Mouse (Mus musculus) liver, postnatal 0 days (tissue): ENCODE results near the gene Ascc3. TPM values are rescaled to one million over a fixed set of nuclear protein-coding genes. Genes with fewer than 3 reads are reported as not detected.

ENCODE experiments used
- ATAC-seq: fragments of 200-750 bp; cut with Nextera tagmentation; 2 replicates; pipeline ENCODE4 v1.8.0; 2017; ENCODE audit warnings: mild to moderate bottlenecking, moderate library complexity
- DNase-seq: peaks from one replicate; pipeline ENCODE4 v3.0.0-alpha.2; 2016
- H3K27ac ChIP-seq: fragments of 300-500 bp; sonication (generic); 2 replicates; pipeline ENCODE4 v1.5.1; 2014; ENCODE audit warnings: antibody characterized with exemption, moderate library complexity, mild to moderate bottlenecking, low read depth
- H3K27me3 ChIP-seq: fragments of 300-500 bp; sonication (generic); 2 replicates; pipeline ENCODE4 v1.6.1; 2014; ENCODE audit warnings: low read length, control low read depth, mixed read lengths; ENCODE audit not compliant: insufficient read depth
- H3K36me3 ChIP-seq: fragments of 300-500 bp; sonication (generic); replicated peaks from 2 replicates; pipeline ENCODE4 v1.6.1; 2014; ENCODE audit warnings: mild to moderate bottlenecking, control low read depth, low read length, moderate library complexity, mixed read lengths; ENCODE audit not compliant: insufficient read depth
- H3K4me1 ChIP-seq: fragments of 300-500 bp; sonication (generic); 2 replicates; pipeline ENCODE4 v1.6.1; 2014; ENCODE audit warnings: antibody characterized with exemption, mild to moderate bottlenecking, control low read depth; ENCODE audit not compliant: insufficient read depth
- H3K4me2 ChIP-seq: fragments of 300-500 bp; sonication (generic); 2 replicates; pipeline ENCODE4 v1.6.1; 2014; ENCODE audit warnings: low read depth, mild to moderate bottlenecking, low read length, moderate library complexity, mixed read lengths
- H3K4me3 ChIP-seq: fragments of 300-500 bp; sonication (generic); 2 replicates; pipeline ENCODE4 v1.5.1; 2014; ENCODE audit warnings: low read depth, low read length
- H3K9ac ChIP-seq: fragments of 300-500 bp; sonication (generic); replicated peaks from 2 replicates; pipeline ENCODE4 v1.6.1; 2014; ENCODE audit warnings: mild to moderate bottlenecking, moderate library complexity
- H3K9me3 ChIP-seq: fragments of 300-500 bp; sonication (generic); 2 replicates; pipeline ENCODE4 v1.6.1; 2016; ENCODE audit warnings: mild to moderate bottlenecking, control low read depth, low read length, mixed read lengths
- CTCF ChIP-seq: sonication (generic); IDR thresholded peaks from 2 replicates; pipeline ENCODE4 v1.5.1; 2016; ENCODE audit warnings: antibody characterized with exemption, low read depth
- EP300 ChIP-seq: IDR thresholded peaks from 2 replicates; pipeline ENCODE4 v1.6.1; 2016; ENCODE audit warnings: antibody characterized with exemption, low read depth, mild to moderate bottlenecking
- WGBS: fragments of 180-500 bp; shearing (Covaris S2); extraction: QIAGEN DNeasy Blood & Tissue Kit; methylation state at CpG from one replicate; pipeline ENCODE4 v1.1.7; 2014; ENCODE audit not compliant: insufficient replicate concordance; 5-methylcytosine and 5-hydroxymethylcytosine counted together
- polyA plus RNA-seq: library from polyadenylated mRNA; unstranded; fragments of >200 nt; fragmentation: Nextera tagmentation; extraction: Ambion mirVana; gene quantifications from 2 replicates; pipeline ENCODE4 v1.2.1, GENCODE M21; 2015

Ascc3 gene
- polyA plus RNA-seq, 1 experiment from 2014 or later, result 7.8 TPM

DNA sequence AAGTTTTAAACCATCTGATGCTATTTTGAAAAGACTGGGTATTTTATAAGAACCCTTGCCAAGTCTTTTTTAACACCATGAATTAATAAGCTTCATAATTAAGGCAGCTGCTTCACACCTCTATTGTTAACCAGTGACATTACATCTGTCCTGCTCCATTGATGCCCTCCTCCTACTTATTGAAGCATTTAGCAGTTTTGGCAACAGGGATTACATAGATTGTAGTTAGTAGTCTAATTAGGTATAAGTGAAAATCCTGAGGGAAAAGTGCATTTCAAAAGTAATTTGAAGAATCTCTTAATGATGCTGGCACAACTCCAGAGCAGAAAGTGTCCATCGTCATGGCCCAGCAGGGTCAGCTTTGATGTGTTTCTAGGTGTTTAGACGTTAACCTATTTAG lies 180.3 kb downstream of the Ascc3 start:
- Histone ChIP-seq H3K9me3 (no peaks in the 10 kb centered on the region), H3K4me3 (no peak overlapping the region), H3K27ac (no peak overlapping the region), H3K4me2 (no peak overlapping the region), H3K4me1 (no peaks in the 10 kb centered on the region), H3K36me3 (peaks cover 4% of the 10 kb centered on the region; the same call in 1 of the 2 replicates), H3K27me3 (no peaks in the 10 kb centered on the region), H3K9ac (no peak overlapping the region)
- TF ChIP-seq EP300, result no peak
- TF ChIP-seq CTCF, result no peak
- WGBS, result 87% methylated on average over 2 of the region's 2 CpGs
- ATAC-seq (no peak), DNase-seq (no peak)

DNA sequence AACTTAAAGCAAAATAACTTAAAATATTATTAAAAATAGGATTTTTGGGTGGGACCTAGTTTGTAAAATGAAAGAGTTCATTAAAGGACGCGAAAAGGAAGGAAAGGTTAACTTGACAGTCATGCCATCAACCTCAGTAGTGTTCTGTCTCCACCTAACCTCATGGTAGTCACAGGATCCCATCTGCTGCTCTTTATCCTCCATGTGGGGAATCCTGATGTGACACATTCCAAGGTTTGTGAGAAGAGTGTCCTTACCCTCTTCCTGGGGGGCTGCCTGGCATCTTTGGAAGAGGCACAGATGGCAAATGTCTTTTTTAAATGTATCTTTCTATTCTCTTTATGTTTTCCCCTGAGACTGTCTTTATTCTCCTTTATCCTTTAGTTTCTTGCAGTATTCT lies 181.4 kb downstream of the Ascc3 start:
- 92% methylated on average over 2 of the region's 2 CpGs for WGBS
- no peak for ATAC-seq
- Histone ChIP-seq H3K27me3 (no peaks in the 10 kb centered on the region), H3K36me3 (peaks cover 4% of the 10 kb centered on the region), H3K4me2 (no peak overlapping the region), H3K4me1 (no peaks in the 10 kb centered on the region), H3K4me3 (no peak overlapping the region), H3K9ac (no peak overlapping the region), H3K27ac (no peak overlapping the region), H3K9me3 (no peaks in the 10 kb centered on the region)
- TF ChIP-seq CTCF (no peak), EP300 (no peak)
- no peak for DNase-seq

GRCm38 (mm10) chr10:50792840-50793239 lies 200.4 kb downstream of the Ascc3 start:
- H3K9ac ChIP-seq, result no peak overlapping the region
- no peak overlapping the region for H3K4me2 ChIP-seq
- 85% methylated on average over 5 of the region's 5 CpGs for WGBS
- no peaks in the 10 kb centered on the region for H3K27me3 ChIP-seq
- no peaks in the 10 kb centered on the region for H3K4me1 ChIP-seq
- no peaks in the 10 kb centered on the region for H3K9me3 ChIP-seq
- TF ChIP-seq CTCF (no peak), EP300 (no peak)
- H3K27ac ChIP-seq, result no peak overlapping the region
- H3K4me3 ChIP-seq, result no peak overlapping the region
- H3K36me3 ChIP-seq, result no peaks in the 10 kb centered on the region
- DNase-seq, result no peak
- no peak for ATAC-seq

- no peak overlapping the region for H3K4me3 ChIP-seq
- no peaks in the 10 kb centered on the region for H3K36me3 ChIP-seq
- H3K4me2 ChIP-seq, result no peak overlapping the region
- H3K27me3 ChIP-seq, result no peaks in the 10 kb centered on the region
- H3K9me3 ChIP-seq, result no peaks in the 10 kb centered on the region
- ATAC-seq (no peak), DNase-seq (no peak)
- no peak overlapping the region for H3K9ac ChIP-seq
- no peak for TF ChIP-seq CTCF
- WGBS, result 57% methylated on average over 2 of the region's 2 CpGs
- H3K4me1 ChIP-seq, result no peaks in the 10 kb centered on the region
- H3K27ac ChIP-seq, result no peak overlapping the region
Measured at GRCm38 (mm10) chr10:50801594-50801993, 209.1 kb downstream of the Ascc3 start.

DNA sequence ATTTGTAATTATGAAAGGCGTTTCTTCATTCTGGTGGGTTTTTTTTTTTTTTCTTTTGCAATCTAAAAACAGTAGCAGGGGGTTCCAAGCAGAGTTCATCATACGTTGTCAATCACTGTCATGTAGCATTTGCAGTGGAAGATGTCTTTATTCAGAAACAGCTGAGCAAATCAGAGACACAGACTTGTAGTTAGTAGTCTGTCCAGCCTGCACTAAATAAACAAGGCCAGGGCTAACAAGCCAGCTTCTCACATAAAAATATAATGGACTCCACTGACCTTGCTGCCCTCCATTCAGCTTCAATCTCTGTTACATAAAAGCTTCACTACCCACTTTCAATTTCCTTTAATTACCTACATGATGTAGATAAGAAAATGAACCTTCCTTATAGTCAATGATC lies 209.9 kb downstream of the Ascc3 start:
- Histone ChIP-seq H3K4me2 (no peak overlapping the region), H3K36me3 (no peaks in the 10 kb centered on the region), H3K4me1 (no peaks in the 10 kb centered on the region), H3K4me3 (no peak overlapping the region), H3K27ac (no peak overlapping the region), H3K27me3 (no peaks in the 10 kb centered on the region), H3K9me3 (no peaks in the 10 kb centered on the region), H3K9ac (no peak overlapping the region)
- ATAC-seq (no peak), DNase-seq (no peak)
- WGBS, result 67% methylated on average over 2 of the region's 2 CpGs
- TF ChIP-seq CTCF (no peak), EP300 (no peak)

- WGBS, result 85% methylated on average over 2 of the region's 2 CpGs
Measured at GRCm38 (mm10) chr10:50806166-50806565, 213.7 kb downstream of the Ascc3 start.

DNA sequence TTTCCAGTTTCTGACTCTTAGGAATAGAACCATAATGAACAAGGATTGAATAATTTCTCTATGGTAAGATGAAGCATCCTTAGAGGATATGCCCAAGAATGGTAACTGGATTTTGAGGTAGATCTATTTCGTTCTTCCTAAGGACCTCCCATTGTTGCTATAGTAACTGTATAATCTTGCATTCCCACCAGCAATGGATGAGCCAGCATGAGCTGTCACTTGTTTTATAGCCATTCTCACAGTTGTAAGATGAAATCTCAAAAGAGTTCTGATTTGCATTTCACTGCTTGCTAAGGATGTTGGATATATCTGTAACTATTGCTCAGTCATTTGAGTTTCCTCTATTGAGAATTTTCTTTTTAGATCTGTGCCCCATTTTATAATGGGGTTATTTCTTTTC lies 229.9 kb downstream of the Ascc3 start:
- ATAC-seq, result no peak
- Histone ChIP-seq H3K9ac (no peak overlapping the region), H3K4me3 (no peak overlapping the region), H3K27me3 (no peaks in the 10 kb centered on the region), H3K9me3 (no peaks in the 10 kb centered on the region), H3K27ac (no peak overlapping the region), H3K4me2 (no peak overlapping the region), H3K4me1 (no peaks in the 10 kb centered on the region), H3K36me3 (peaks cover 7% of the 10 kb centered on the region; the same call in 1 of the 2 replicates)
- 85% methylated on average over 1 of the region's 1 CpGs for WGBS
- no peak for DNase-seq
- TF ChIP-seq CTCF (no peak), EP300 (no peak)

More at GRCm38 (mm10) chr10:50806166-50806565, 213.7 kb downstream of the Ascc3 start:
- Histone ChIP-seq H3K9ac (no peak overlapping the region), H3K9me3 (no peaks in the 10 kb centered on the region), H3K36me3 (no peaks in the 10 kb centered on the region), H3K27me3 (no peaks in the 10 kb centered on the region), H3K4me3 (no peak overlapping the region), H3K4me1 (no peaks in the 10 kb centered on the region), H3K4me2 (no peak overlapping the region), H3K27ac (no peak overlapping the region)
- TF ChIP-seq EP300 (no peak), CTCF (no peak)
- no peak for ATAC-seq
- DNase-seq, result no peak
